Mouse (Mus musculus) myocyte (in vitro differentiated cells): ENCODE data around the gene Supt16.

Experiments
- CEBPB ChIP-seq: IDR thresholded peaks from 2 replicates; pipeline ENCODE4 v1.6.1; 2011; ENCODE audit warnings: mild to moderate bottlenecking, moderate library complexity; ENCODE audit not compliant: poor library complexity, insufficient read depth, severe bottlenecking
- POLR2A ChIP-seq: IDR thresholded peaks from one replicate; pipeline ENCODE4 v1.6.1; 2011; ENCODE audit warnings: low read depth, mild to moderate bottlenecking, control low read depth, moderate library complexity; ENCODE audit not compliant: insufficient read length
- POLR2AphosphoS2 ChIP-seq: IDR thresholded peaks from one replicate; pipeline ENCODE4 v1.6.1; 2011; ENCODE audit warnings: low read depth, control low read depth; ENCODE audit not compliant: insufficient read length
- TCF12 ChIP-seq: IDR thresholded peaks from one replicate; pipeline ENCODE4 v1.6.1; 2011; ENCODE audit warnings: mild to moderate bottlenecking, control low read depth; ENCODE audit not compliant: poor library complexity, insufficient read depth, severe bottlenecking
- TCF3 ChIP-seq: IDR thresholded peaks from one replicate; pipeline ENCODE4 v1.6.1; 2011; ENCODE audit warnings: low read depth, control low read depth; ENCODE audit not compliant: insufficient read length
- USF1 ChIP-seq: IDR thresholded peaks from one replicate; pipeline ENCODE4 v1.6.1; 2011; ENCODE audit warnings: low read depth, mild to moderate bottlenecking, control low read depth, moderate library complexity

GRCm38 (mm10) chr14:52144165-52144564 lies 53.1 kb downstream of the Supt16 start:
- TF ChIP-seq TCF3, result no peak
- TF ChIP-seq USF1, result no peak
- no peak for TF ChIP-seq TCF12
- no peak for TF ChIP-seq CEBPB
- no peak for TF ChIP-seq POLR2AphosphoS2
- TF ChIP-seq POLR2A, result no peak
